Mouse (Mus musculus): ENCODE results near the gene C1ql3. TPM values are rescaled to one million over a fixed set of nuclear protein-coding genes. Genes with fewer than 3 reads are reported as not detected.
A peak's percentile ranks its signal among the peaks of the same experiment; 100 is the strongest.

Gene C1ql3
- total RNA-seq (2021): 1 to 10 TPM; 4.5 to 4.8 TPM
- long read RNA-seq, experiment 1, transcript C1ql3-201 (2 exons, 2,535 nt): major isoform, 11 of 11 reads
- long read RNA-seq, experiment 1, partial matches to known transcripts: 0 of 11 reads
- long read RNA-seq, experiment 1, other reads (novel, unspliced or antisense): 0 of 11 reads
- long read RNA-seq, experiment 2, transcript C1ql3-201 (2 exons, 2,535 nt): major isoform, 5 of 5 reads
- long read RNA-seq, experiment 2, partial matches to known transcripts: 0 of 5 reads
- long read RNA-seq, experiment 2, other reads (novel, unspliced or antisense): 0 of 5 reads

GRCm38 (mm10) chr2:13011472-13011871 is at the start of gene C1ql3:
Gene C1ql3, minus strand, starts transcription at chr2:13011806.
- peak in 1 of 2 experiments; percentile 18 for DNase-seq (ENCODE audit: low spot score in 2 of 2)

GRCm38 (mm10) chr2:13060426-13061170 is 49.0 kb upstream of the C1ql3 start:
- DNase-seq (ENCODE audit: low spot score in 2 of 2): no peak

GRCm38 (mm10) chr2:13048649-13049048 is 37.0 kb upstream of the C1ql3 start:
- DNase-seq (ENCODE audit: low spot score in 2 of 2): no peak

GRCm38 (mm10) chr2:13044555-13044954 is 32.9 kb upstream of the C1ql3 start:
- DNase-seq (ENCODE audit: low spot score in 2 of 2): no peak

- no peak for DNase-seq (ENCODE audit: low spot score in 2 of 2)
Observed at GRCm38 (mm10) chr2:13039785-13040184, 28.2 kb upstream of the C1ql3 start.

- no peak for DNase-seq (ENCODE audit: low spot score in 2 of 2)
Observed at GRCm38 (mm10) chr2:13038772-13039171, 27.2 kb upstream of the C1ql3 start.

- DNase-seq (ENCODE audit: low spot score in 2 of 2): no peak
Observed at GRCm38 (mm10) chr2:13018861-13019260, 7.3 kb upstream of the C1ql3 start.

GRCm38 (mm10) chr2:13018382-13018781 is 6.8 kb upstream of the C1ql3 start:
- no peak for DNase-seq (ENCODE audit: low spot score in 2 of 2)

- no peak for DNase-seq (ENCODE audit: low spot score in 2 of 2)
Observed at GRCm38 (mm10) chr2:13011973-13012372, 367 bp upstream of the C1ql3 start.

GRCm38 (mm10) chr2:13010460-13011341 is 905 bp downstream of the C1ql3 start:
- peak; percentile 37 to 56 for DNase-seq (ENCODE audit: low spot score in 2 of 2)

GRCm38 (mm10) chr2:13010030-13010459 is 1.6 kb downstream of the C1ql3 start:
- DNase-seq (ENCODE audit: low spot score in 2 of 2): peak in 1 of 2 experiments; percentile 14

- DNase-seq (ENCODE audit: low spot score in 2 of 2): peak in 1 of 2 experiments; percentile 15
Observed at GRCm38 (mm10) chr2:13009261-13009972, 2.2 kb downstream of the C1ql3 start.

- DNase-seq (ENCODE audit: low spot score in 2 of 2): no peak
Observed at GRCm38 (mm10) chr2:13008433-13008832, 3.2 kb downstream of the C1ql3 start.

- DNase-seq (ENCODE audit: low spot score in 2 of 2): no peak
Observed at GRCm38 (mm10) chr2:13000026-13000425, 11.6 kb downstream of the C1ql3 start.

- DNase-seq (ENCODE audit: low spot score in 2 of 2): no peak
Observed at GRCm38 (mm10) chr2:12984901-12985732, 26.5 kb downstream of the C1ql3 start.

- DNase-seq (ENCODE audit: low spot score in 2 of 2): no peak
Observed at GRCm38 (mm10) chr2:12978771-12979170, 32.8 kb downstream of the C1ql3 start.

- DNase-seq (ENCODE audit: low spot score in 2 of 2): no peak
Observed at GRCm38 (mm10) chr2:12977367-12977766, 34.2 kb downstream of the C1ql3 start.

GRCm38 (mm10) chr2:12973752-12974151 is 37.9 kb downstream of the C1ql3 start:
- no peak for DNase-seq (ENCODE audit: low spot score in 2 of 2)

GRCm38 (mm10) chr2:12970049-12970724 is 41.4 kb downstream of the C1ql3 start:
- no peak for DNase-seq (ENCODE audit: low spot score in 2 of 2)
